9 mouse cellular contexts compared by ENCODE assay signal in the genomic region with DNA sequence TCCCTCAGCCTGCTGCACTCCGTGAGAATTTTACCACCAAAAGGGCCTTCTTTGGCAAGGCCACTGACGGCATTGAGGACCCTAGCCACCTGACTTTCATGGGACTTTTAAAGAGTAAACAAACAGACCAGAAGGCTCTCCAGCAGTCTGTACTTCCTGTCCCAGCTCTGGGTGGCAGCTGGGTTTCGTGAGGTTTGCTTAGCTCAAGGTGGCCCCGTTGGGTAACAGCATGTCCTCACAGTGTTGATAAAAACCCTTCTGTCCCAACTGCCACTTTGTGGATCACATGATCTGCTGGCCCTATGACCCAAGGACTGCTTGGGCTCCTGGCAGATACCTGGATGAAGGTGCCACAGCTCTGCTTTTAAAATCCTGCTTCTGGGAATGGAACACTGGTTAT. TPM values are rescaled to one million over a fixed set of nuclear protein-coding genes. Genes with fewer than 3 reads are reported as not detected.
DNase-seq lines count a peak whose midpoint lies in the region; ATAC-seq and TF ChIP-seq lines count a peak whose summit lies in the region.
"Had no signal": no experiment of that assay in that cellular context is flagged by ENCODE, and none has a peak within 500 bp of the region (broad histone marks: within the 10 kb centered on the region; RNA-seq: fewer than 3 reads in every experiment).

No protein-coding gene starts in this region.

- H3K9ac ChIP-seq in intestine, postnatal 0 days (ENCODE audit: low read depth, low read length), result peak overlapping the region; percentile 26; the same call in 1 of the 2 replicates

- TF ChIP-seq CTCF in intestine, postnatal 0 days (IDR thresholded peaks at IDR 0.05; ENCODE audit: low read depth), result no peak

- no peaks in the 10 kb centered on the region for H3K9me3 ChIP-seq in intestine, postnatal 0 days (ENCODE audit: control insufficient read depth)

- H3K4me2 ChIP-seq in intestine, postnatal 0 days (replicated peaks; ENCODE audit: low read depth), result peak overlapping the region; percentile 35; the same call in 1 of the 2 replicates

- H3K36me3 ChIP-seq in intestine, postnatal 0 days (ENCODE audit: control insufficient read depth, insufficient read depth), result no peaks in the 10 kb centered on the region

- H3K4me3 ChIP-seq in intestine, postnatal 0 days (ENCODE audit: low read depth, low read length), result no peak overlapping the region

- H3K27ac ChIP-seq in intestine, postnatal 0 days (ENCODE audit: low read depth, low read length), result peak overlapping the region; percentile 93

- 22% methylated on average over 4 of the region's 4 CpGs for WGBS in intestine, postnatal 0 days

- DNase-seq in kidney, adult 11 months, result peak; percentile 65
- no peak for DNase-seq in kidney, postnatal 10 days
- peak; percentile 73 for DNase-seq in thymus, postnatal 14 days
- no peak for DNase-seq in right cerebral cortex, postnatal 10 days (ENCODE audit: low spot score in 2 of 2)
- no peak for DNase-seq in urinary bladder, postnatal 4 days (ENCODE audit: low spot score in 2 of 2)
- no peak for DNase-seq in cerebellum, postnatal 14 days
- DNase-seq: right cerebral cortex, postnatal 14 days had no signal

- H3K27me3 ChIP-seq in intestine, postnatal 0 days (replicated peaks; ENCODE audit: control insufficient read depth, insufficient read depth, low read length), result no peaks in the 10 kb centered on the region

- ATAC-seq in intestine, postnatal 0 days, result peak; percentile 80
- peak; percentile 91 for ATAC-seq in megakaryocyte, adult 5-6 weeks (ENCODE audit: poor library complexity, severe bottlenecking)

- H3K4me1 ChIP-seq in intestine, postnatal 0 days (replicated peaks; ENCODE audit: control insufficient read depth, insufficient read depth, low read length), result 0 out of 2 replicates have a peak, but pooled peaks cover 3% of the 10 kb centered on the region

RNA-seq across cellular contexts. Expression of gene Slc12a3, which starts 25.6 kb away (rescaled TPM):
- 0.16 TPM in 1 of 2 replicates, not detected in the other for polyA plus RNA-seq in intestine, postnatal 0 days (2015; fragmentation: Nextera tagmentation; extraction: Ambion mirVana)
- 0.25 and 0.34 TPM in 2 replicates for total RNA-seq in megakaryocyte, adult 5-6 weeks (2015)
- total RNA-seq in megakaryocyte, adult 5-6 weeks (2017), result 0.16 TPM in 1 of 2 replicates, not detected in the other

RNA-seq across cellular contexts. Expression of gene Herpud1, which starts 31.7 kb away (rescaled TPM):
- 135 and 154 TPM in 2 replicates for polyA plus RNA-seq in intestine, postnatal 0 days (2015; fragmentation: Nextera tagmentation; extraction: Ambion mirVana)
- total RNA-seq in megakaryocyte, adult 5-6 weeks (2015), result 71.9 and 76.0 TPM in 2 replicates
- total RNA-seq in megakaryocyte, adult 5-6 weeks (2017), result 79.4 and 80.9 TPM in 2 replicates

Comparison
In these comparisons a context has a peak if more than half of its experiments do, and no peak if none do; other contexts are left out.
1. DNase-seq: peak in kidney, adult 11 months (single experiment) and thymus, postnatal 14 days (single experiment); none in kidney, postnatal 10 days (single experiment), right cerebral cortex, postnatal 10 days (0 of 2), urinary bladder, postnatal 4 days (0 of 2) and cerebellum, postnatal 14 days (0 of 2).